Mouse (Mus musculus): ENCODE measurements around the gene Izumo1r.

The Izumo1r gene

GRCm38 (mm10) chr9:14903581-14904378 lies at the start of gene Izumo1r:
Gene Izumo1r (minus strand): TSS chr9:14903949.
- no peak for DNase-seq (ENCODE audit: low read depth, low spot score)

GRCm38 (mm10) chr9:14951072-14951471 lies 47.3 kb upstream of the Izumo1r start:
- no peak for DNase-seq (ENCODE audit: low read depth, low spot score)

DNA sequence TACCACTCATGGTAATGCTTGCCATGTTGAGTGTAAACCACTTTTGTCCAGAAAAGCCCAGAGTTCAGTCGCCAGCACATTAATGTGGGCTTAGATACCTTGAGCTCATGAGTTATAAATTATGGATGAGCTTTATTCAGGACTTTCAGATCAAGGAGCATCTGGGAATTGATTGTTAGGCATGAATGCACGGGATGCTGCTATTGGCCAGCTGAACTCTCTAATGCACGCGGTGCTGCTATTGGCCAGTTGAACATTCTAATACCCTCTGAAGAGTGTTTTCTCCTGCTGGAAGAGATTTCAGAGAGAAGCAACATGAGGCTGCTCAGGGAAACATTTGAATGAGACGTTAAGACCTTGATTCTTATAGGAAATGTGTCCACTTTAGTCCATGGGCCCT lies 45.1 kb upstream of the Izumo1r start:
- no peak for DNase-seq (ENCODE audit: low read depth, low spot score)

- DNase-seq (ENCODE audit: low read depth, low spot score): no peak
Measured at GRCm38 (mm10) chr9:14946677-14947076, 42.9 kb upstream of the Izumo1r start.

- DNase-seq (ENCODE audit: low read depth, low spot score): no peak
Measured at GRCm38 (mm10) chr9:14945919-14946318, 42.2 kb upstream of the Izumo1r start.

DNA sequence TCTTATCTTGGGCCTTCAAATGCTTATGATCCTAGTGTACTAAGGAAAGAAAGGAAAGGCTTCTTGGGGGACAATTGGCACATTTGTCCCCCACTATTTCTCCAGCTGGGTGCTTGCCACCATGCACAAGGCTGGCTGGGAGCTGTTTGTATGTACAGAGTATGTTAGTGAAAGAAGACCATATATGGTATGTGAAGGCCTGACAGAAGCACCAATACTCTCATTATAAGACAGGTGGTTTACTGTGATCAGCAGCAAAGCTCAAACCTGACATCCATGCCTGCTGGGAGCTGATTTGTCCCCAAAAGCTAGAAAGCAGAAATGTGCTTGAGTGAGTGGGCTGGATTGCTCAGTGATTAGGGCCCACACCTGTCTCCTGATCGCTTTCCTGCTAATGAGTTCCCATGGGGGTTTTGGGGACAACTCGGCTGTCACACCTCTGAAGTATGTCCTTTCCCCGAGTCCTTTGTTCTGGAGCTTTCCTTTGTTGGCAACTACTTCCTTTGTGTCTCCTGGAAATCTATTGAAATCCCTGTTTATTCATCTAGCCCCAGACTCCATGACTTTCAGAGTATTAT lies 38.5 kb upstream of the Izumo1r start:
- no peak for DNase-seq (ENCODE audit: low read depth, low spot score)

DNA sequence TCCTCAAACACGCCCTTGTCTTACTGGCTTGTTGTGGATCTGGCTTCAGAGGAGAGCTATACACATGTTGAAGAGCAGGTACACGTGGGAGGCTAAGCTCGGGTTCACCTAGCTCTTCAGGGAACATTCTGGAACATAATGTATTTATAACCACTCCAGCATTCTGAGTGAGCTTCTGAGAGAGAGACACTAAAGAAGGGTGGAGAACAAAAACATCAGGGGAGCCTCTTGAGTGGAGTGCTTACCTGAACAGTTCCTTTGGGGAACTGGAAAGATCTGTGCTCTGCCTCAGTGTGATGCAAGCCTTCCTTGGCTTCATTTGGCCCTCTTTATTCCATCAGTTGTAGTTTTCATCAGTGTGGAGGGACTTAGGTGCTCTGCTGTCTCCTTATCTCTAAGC lies 35.9 kb upstream of the Izumo1r start:
- DNase-seq (ENCODE audit: low read depth, low spot score): no peak

- DNase-seq (ENCODE audit: low read depth, low spot score): no peak
Measured at GRCm38 (mm10) chr9:14937308-14937707, 33.6 kb upstream of the Izumo1r start.

- no peak for DNase-seq (ENCODE audit: low read depth, low spot score)
Measured at GRCm38 (mm10) chr9:14934851-14935250, 31.1 kb upstream of the Izumo1r start.

GRCm38 (mm10) chr9:14931943-14932342 lies 28.2 kb upstream of the Izumo1r start:
- DNase-seq (ENCODE audit: low read depth, low spot score): no peak

DNA sequence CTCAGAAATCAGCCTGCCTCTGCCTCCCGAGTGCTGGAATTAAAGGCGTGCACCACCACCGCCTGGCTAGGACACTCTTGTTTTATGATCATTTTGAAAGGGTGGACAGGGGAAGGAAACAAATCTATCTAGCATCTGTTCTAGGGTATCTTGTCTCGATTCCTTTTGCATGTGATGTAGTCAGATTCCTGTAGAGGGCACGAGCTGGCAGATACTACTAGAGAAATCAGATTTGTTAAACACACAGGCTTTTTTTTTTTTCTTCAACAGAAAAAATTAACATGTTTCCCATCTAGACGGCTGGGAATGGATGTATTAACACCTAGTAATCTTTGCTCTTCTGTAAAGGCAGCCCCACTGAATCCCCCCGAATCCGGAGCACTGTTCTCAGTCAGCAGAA lies 27.5 kb upstream of the Izumo1r start:
- DNase-seq (ENCODE audit: low read depth, low spot score): no peak

DNA sequence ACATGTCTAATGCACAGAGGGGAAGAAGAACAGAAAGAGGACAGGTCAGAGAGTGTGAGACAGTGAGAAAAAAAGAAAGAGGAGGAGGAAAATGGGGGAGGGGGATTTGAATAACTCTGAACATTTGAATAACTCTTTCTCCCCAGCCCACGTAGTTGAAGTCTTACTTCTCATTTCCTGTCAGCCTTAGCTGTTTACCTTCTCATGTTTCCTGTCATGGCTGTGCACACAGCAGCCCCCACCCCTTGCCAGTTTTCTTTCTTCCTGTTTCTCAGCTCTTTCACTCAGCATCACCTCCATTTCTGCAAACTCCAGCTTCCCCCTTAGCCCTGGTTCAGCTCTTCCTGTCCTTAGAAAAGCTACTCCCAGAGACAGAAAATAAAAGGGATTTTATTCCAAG lies 22.8 kb upstream of the Izumo1r start:
- DNase-seq (ENCODE audit: low read depth, low spot score): no peak

DNA sequence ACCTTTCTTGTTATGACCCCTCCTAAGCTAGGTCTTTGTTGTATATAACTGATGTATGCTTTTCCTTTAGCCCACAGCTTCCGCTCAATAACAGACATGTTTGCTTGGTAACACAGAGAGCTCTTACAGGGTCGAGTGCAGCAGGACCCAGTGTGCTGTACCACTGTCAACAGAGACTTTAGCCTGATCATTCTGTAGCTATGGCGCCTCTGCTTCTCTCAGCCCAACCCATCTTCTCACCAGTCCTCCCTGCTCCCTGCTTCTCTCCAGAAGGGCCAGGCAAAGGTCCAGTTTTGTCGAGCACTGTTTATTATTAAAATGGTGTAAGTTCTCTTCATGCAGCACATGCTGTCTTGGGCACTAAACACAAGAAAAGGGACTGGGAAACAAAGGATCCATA lies 19.9 kb upstream of the Izumo1r start:
- no peak for DNase-seq (ENCODE audit: low read depth, low spot score)

DNA sequence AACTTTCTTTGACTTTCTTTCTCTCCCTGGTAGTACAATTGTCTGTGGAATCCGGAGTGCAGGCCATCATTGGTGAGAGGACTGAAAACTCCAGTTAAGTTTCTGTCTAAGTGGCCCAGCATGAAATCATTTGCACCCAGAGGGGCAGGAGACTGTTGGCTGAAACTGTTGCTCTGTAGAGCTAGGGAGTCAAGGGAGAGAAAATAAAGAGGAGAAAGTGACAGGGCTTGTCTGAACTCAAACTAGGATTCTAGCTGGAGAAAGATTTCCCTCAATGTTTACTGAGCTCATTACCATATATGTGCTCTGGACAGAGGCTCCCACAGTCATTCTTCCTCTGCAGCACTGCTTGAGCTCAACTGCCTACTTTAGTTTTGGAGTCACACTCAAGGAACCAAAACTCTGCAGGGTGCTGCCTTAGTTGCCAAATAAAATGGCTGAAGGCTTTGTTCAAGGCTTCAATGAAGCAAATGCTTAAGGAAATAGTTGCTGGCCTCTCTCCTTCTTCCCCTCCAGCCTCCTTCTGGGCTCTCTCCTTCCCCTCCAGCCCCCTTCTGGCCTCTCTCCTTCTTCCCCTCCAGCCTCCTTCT lies 18.3 kb upstream of the Izumo1r start:
- no peak for DNase-seq (ENCODE audit: low read depth, low spot score)

GRCm38 (mm10) chr9:14921254-14921653 lies 17.5 kb upstream of the Izumo1r start:
- no peak for DNase-seq (ENCODE audit: low read depth, low spot score)

DNA sequence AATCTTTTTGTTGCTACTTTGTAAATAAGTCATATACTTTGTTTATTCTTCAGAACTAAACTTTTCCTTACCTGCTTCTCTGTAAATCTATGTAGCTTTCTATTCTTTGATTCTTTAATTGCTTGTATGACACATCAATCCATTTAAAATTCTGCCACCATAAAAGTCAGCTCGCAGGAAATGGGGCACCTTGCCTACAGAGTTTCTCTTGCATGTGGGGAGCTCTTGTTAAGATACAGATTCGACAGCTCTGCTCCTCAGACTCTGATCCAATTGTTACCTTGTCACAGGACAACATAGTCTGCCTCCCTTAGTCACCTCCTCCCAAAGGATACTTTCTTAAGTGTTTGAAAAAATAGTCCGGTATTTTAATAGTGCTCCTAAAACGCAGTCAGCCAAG lies 16.9 kb upstream of the Izumo1r start:
- DNase-seq (ENCODE audit: low read depth, low spot score): no peak

DNA sequence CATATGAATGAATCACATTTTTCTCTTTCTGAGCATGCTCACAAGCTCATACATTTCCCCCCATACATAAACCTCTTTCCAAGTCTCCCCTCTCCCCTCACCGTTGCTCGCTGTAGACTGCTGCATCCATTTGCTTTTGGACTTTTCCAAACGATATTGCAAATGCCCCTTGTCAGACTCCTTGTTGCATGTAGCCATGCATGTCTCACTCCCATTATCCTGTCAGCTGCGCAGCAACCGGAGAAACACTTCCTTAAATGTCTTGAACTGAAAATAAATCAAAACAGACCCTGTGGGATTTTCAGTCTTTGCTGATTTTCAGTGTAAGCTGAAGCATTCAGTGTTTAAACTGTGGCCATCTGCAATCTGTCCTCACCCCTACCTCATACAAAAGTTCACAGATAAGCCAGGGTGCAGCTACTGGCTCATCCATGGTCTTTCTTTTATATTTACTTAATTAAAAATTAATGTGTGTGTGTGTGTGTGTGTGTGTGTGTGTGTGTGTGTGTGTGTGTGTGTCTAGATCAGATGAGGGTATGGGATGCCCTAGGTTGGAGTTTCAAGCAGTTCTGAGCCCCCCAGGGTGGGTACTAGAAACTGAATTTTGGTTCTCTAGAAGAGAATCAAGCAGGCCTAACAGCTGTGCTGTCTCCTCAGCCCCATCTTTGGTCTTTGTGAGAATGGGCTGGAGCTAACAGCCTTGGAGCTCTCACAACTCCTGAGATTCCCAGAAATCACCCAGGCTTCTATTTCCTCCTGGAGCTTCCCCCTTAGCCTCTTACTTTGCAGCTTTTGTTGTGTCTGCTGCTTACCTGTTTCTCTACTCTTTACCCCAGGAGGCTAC lies 15.3 kb upstream of the Izumo1r start:
- DNase-seq (ENCODE audit: low read depth, low spot score): no peak

GRCm38 (mm10) chr9:14917661-14918060 lies 13.9 kb upstream of the Izumo1r start:
- DNase-seq (ENCODE audit: low read depth, low spot score): no peak

- no peak for DNase-seq (ENCODE audit: low read depth, low spot score)
Measured at GRCm38 (mm10) chr9:14912037-14912436, 8.3 kb upstream of the Izumo1r start.

DNA sequence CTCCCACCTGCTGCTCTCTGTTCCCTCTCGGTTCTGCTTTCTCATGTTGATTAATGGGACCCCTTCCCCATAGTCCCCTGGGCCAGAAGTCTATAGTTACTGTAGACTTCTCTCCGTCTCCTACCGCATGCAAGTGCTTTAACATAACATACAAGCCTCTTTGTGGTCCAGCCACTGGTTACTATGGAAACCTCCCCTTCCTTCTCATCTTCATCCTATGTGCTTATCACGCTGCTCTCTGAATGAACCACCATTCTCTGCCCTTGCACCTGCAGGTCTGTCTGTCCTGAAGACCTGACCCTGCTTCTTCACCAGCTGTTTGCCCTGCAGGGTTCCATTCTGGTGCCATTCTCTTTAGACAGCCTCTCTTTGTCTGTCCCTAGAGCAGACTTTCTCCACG lies 6.2 kb upstream of the Izumo1r start:
- no peak for DNase-seq (ENCODE audit: low read depth, low spot score)

GRCm38 (mm10) chr9:14907816-14908415 lies 4.2 kb upstream of the Izumo1r start:
- DNase-seq (ENCODE audit: low read depth, low spot score): no peak

DNA sequence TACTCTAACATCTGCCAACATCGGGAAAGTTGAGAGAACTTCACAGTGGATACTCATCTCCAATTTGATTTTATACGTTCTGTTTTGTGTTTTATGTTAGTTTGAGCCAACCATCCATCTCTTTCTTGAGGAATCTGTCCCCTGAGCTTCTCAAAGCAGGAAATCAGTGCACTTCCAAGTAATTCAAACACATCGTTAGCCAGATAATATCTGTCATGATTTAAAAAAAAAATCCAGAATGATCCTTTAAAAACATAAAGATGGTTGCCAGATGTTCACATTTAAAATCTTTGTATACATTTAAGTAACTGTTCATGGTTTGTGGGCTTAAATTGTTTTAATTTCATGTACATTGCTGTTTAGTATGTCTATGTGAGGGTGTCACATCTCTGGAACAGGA lies 2.2 kb upstream of the Izumo1r start:
- DNase-seq (ENCODE audit: low read depth, low spot score): no peak

All from c-Kit-negative CD71-positive TER-119-positive erythroid progenitor cells, embryonic 14.5 days (primary cell).